Mouse (Mus musculus) heart, postnatal 14 days (tissue): Measurements from ENCODE around the gene Rpl6. TPM values are rescaled to one million over a fixed set of nuclear protein-coding genes. Genes with fewer than 3 reads are reported as not detected.

ENCODE experiments used
- DNase-seq, 2 experiments: peaks; one replicate each; pipeline ENCODE4 v3.0.0; 2021 to 2022
- intact Hi-C: fragments of 180-260 bp; cut with DNase I; formaldehyde crosslinking; loops from one replicate; pipeline ENCODE4 v1.15.1; 2025
- long read RNA-seq, 2 experiments: library from polyadenylated mRNA; stranded (forward); transcript quantifications; one replicate each; pipeline ENCODE4 v2.0.0; 2021
- total RNA-seq, 2 experiments: library from RNA; stranded (reverse); gene quantifications; 2 replicates each; pipeline ENCODE4 v1.2.3; 2021

Gene Rpl6
- total RNA-seq = 100 to 1,000 TPM; 556 to 621 TPM
- long read RNA-seq, experiment 1, transcript Rpl6-201 (7 exons, 1,270 nt) = major isoform, 311 of 355 reads
- long read RNA-seq, experiment 1, partial matches to known transcripts = 41 of 355 reads
- long read RNA-seq, experiment 1, other reads (novel, unspliced or antisense) = 2 of 355 reads
- long read RNA-seq, experiment 2, transcript Rpl6-201 (7 exons, 1,270 nt) = major isoform, 251 of 287 reads
- long read RNA-seq, experiment 2, partial matches to known transcripts = 31 of 287 reads
- long read RNA-seq, experiment 2, other reads (novel, unspliced or antisense) = 4 of 287 reads

- intact Hi-C loops = no loop called here
- peak; percentile 70 to 79 for DNase-seq
These were observed at the start of gene Rpl6 for GRCm38 (mm10) chr5:121204132-121205089. TSS of gene Rpl6 (plus strand) at chr5:121204481.

DNA sequence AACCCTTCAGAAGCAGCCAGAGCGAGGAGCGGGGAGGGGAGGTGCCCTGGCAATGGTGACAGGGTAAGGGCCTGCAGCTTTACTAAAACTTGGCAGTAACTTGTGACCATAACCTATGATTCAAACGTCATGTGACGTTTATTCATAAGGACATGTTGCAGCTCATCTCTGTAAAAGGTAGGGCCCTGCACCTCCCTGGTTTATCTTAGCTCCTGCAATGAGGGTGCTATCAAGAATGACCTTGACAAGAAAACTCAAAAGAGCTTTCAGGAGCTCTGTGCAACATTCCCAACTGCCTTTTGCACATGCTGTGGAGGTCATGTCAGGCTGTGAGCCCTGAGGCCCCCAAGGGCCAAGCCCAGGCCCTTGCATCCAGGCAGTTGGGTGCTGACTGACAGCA, 48.2 kb upstream of the Rpl6 start:
- intact Hi-C loops = no loop called here
- DNase-seq = no peak

- intact Hi-C loops = no loop called here
- no peak for DNase-seq
These were observed 47.3 kb upstream of the Rpl6 start for GRCm38 (mm10) chr5:121157017-121157416.

DNA sequence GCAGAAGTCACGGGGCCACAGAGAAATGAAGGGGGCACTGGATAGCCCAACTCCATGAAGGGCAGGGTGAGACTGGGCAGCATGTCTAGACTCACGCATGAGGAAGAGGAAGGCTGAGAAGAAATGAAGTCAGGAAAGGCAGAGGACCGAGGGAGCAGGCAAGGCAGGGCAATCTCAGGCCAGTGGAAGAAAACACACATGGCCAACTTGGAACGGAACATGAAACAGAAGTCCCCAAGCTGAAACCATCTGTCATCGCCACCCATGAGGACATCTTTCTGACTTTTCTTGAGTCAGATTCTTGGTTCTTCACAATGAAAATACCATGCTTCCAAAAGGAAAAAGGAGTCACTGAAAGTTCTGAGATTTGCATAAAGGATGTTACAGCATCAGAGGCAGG, 46.8 kb upstream of the Rpl6 start:
- no peak for DNase-seq
- intact Hi-C loops = no loop called here

DNA sequence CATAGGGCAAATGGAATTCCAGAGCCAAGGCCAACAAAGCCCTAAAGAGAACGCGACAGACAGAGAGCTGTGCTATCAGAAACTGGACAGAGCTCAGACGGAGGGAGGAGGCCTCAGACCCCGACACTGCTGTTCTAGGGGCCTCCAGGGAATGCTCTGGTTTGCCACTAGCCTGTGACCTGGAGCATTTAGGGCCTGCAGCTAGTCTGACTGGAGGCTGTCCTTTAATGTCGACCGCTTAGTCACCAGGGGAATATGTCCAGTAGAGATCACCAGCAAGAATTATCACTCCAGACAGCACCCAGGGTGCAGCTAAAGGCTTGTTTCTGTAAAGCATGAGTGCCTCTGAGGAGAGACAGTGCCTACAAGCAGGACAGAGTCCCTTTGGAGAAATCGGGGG, 45.3 kb upstream of the Rpl6 start:
- intact Hi-C loops = no loop called here
- DNase-seq = no peak

GRCm38 (mm10) chr5:121162285-121162684, 42.0 kb upstream of the Rpl6 start:
- DNase-seq = no peak

GRCm38 (mm10) chr5:121162923-121163322, 41.4 kb upstream of the Rpl6 start:
- intact Hi-C loops = no loop called here
- no peak for DNase-seq

More at GRCm38 (mm10) chr5:121162285-121162684, 42.0 kb upstream of the Rpl6 start:
- intact Hi-C loops = no loop called here

GRCm38 (mm10) chr5:121166884-121167283, 37.4 kb upstream of the Rpl6 start:
- DNase-seq = no peak
- intact Hi-C loops = no loop called here

DNA sequence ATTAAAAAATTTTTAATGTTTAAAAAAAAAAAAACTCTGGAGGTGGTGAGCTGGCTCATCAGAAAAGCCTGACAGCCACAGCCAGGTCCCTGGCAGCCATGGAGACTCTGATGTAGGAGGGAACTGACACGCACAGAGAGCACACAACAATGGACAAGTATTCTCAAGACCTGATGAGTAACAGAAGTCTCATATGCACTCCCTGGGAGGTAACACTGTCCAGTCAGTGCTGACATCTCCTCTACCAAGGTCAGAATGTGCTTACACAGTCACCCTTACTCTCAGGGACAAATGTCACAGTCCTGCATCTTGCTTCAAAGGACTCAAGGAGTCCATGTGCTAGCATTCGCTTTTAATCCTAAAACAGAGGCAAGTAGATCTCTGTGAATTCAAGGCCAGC, 34.7 kb upstream of the Rpl6 start:
- no peak for DNase-seq
- intact Hi-C loops = no loop called here

- intact Hi-C loops = no loop called here
- DNase-seq = no peak
These were observed 31.4 kb upstream of the Rpl6 start for GRCm38 (mm10) chr5:121172835-121173234.

GRCm38 (mm10) chr5:121179077-121179857, 25.0 kb upstream of the Rpl6 start:
- DNase-seq = no peak
- intact Hi-C loops = no loop called here

DNA sequence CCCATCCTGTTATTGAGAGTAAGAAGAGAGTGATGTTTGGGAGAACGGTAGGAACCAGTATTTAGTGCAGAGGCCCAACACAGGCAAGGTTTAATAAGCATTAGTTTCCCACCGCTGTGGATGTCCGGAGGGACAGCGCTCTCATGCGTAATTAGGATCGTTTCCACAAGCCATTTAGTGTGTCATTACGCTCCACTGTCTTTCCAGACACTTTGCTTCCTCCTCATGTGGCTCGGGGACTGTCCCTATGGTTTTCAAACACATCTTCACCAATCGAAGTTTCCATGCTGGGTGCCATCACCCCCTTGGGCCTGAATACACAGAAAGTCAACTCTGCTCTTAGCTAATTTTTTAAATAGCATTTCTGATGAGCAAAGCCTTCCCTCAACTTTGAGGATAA, 21.0 kb upstream of the Rpl6 start:
- no peak for DNase-seq
- intact Hi-C loops = loop anchor here (10.0 kb wide), 1 partner anchor 228 kb away; no protein-coding TSS in a partner anchor

- DNase-seq = no peak
- intact Hi-C loops = loop anchor here (10.0 kb wide), 1 partner anchor 230 kb away; no protein-coding TSS in a partner anchor
These were observed 19.9 kb upstream of the Rpl6 start for GRCm38 (mm10) chr5:121184375-121184774.

GRCm38 (mm10) chr5:121184945-121185551, 19.2 kb upstream of the Rpl6 start:
- intact Hi-C loops = loop anchor here (10.0 kb wide), 1 partner anchor 230 kb away; no protein-coding TSS in a partner anchor
- DNase-seq = no peak

DNA sequence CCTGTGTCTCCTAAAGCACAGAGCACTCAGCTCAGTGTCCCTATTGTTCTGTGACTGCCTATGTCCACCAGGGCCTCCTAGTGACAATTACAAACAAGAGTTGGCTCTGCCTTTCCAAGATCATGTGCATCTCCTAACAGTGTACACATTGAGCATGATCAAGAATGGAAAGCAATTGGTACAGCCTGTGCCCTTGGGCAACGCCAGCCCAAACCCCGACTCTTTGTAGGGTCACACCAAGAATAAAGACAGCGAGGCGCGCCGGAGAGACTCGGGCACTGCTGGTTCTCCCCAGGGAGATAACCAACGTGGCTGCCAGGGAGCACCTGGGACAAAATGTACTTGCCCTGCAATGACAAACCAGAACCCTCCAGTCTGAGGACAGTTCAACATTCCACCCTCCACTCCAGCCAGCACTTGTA, 16.7 kb upstream of the Rpl6 start:
- peak; percentile 61 to 65 for DNase-seq

DNA sequence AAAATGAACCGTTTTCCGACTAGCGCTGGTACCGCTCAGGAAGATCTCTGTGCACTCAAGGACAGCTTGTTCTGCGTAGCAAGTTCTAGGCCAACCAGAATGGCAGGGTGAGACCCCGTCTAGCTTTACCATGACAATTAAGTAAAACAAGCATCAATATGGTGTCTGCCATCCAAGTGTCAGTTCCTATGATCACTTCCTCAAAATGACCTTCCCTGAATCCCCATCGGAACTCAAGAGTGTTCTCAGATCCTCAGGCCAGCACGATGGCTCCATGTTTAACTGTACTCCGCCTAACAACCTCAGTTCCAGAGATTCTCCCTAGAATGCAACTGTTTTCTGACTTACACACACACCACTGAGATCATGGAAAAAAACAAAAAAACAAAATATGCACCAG, 16.0 kb upstream of the Rpl6 start:
- no peak for DNase-seq
- intact Hi-C loops = loop anchor here (10.0 kb wide), 1 partner anchor 233 kb away; no protein-coding TSS in a partner anchor

More for the DNA sequence above, 16.7 kb upstream of the Rpl6 start:
- intact Hi-C loops = loop anchor here (10.0 kb wide), 1 partner anchor 233 kb away; no protein-coding TSS in a partner anchor

- intact Hi-C loops = loop anchor here (10.0 kb wide), 1 partner anchor 234 kb away; no protein-coding TSS in a partner anchor
These were observed 15.1 kb upstream of the Rpl6 start for GRCm38 (mm10) chr5:121189182-121189581.

GRCm38 (mm10) chr5:121190210-121190835, 14.0 kb upstream of the Rpl6 start:
- no peak for DNase-seq
- intact Hi-C loops = no loop called here

More at GRCm38 (mm10) chr5:121189182-121189581, 15.1 kb upstream of the Rpl6 start:
- DNase-seq = no peak

DNA sequence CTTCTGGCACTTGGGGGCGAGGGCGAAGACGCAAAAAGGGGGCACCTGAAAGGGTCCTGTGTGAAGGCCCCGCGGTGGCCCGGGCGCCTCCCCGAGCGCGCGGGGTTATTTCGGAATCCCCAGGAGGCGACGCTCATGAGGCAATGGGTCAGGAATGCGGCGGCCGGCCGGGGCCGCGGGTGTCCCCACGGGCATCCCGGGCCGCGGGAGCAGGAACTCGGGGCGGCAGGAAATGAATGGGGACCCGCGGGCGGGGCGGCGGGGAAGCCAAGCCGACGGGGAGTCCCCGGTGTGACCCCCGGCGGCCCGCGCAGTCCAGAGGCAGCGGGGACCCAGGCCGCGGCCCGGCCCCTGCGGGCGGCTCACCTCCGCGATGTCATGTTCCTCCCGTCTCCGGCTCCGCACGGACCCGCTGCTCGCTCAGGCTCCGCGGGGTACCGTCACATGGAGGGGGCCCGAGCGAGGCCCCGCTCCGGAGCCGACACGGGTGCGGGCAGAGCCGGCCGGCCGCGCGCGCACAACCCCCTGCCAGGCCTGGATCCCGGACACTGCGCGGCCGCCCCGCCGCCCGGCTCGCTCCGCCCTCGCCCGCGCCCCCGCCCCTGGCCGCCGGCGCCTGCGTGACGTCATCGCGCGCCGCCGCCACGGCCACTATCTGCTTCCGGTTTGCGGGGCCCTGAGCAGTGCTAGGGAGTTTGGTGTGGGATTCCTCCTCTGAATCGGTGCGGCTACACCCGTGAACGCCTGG, 13.3 kb upstream of the Rpl6 start, which contains the start of gene Ptpn11:
Ptpn11 (minus strand) TSS at position 562 of the 748 bp plus-strand sequence.
- intact Hi-C loops = no loop called here
- peak; percentile 92 for DNase-seq
